Mouse (Mus musculus): ENCODE results near the gene Sgsm1. TPM values are rescaled to one million over a fixed set of nuclear protein-coding genes. Genes with fewer than 3 reads are reported as not detected.

Sgsm1 gene
- polyA plus RNA-seq, 1 experiment = 0.08 TPM

- Histone ChIP-seq H3K4me1 (ENCODE audit: control insufficient read depth, insufficient read depth, insufficient read length) (no peaks in the 10 kb centered on the region), H3K36me3 (ENCODE audit: control insufficient read depth, insufficient read depth, low read length) (no peaks in the 10 kb centered on the region), H3K4me3 (ENCODE audit: extremely low read depth, insufficient read depth, insufficient read length) (no peak overlapping the region), H3K27me3 (ENCODE audit: control insufficient read depth, insufficient read depth, low read length) (peaks cover 9% of the 10 kb centered on the region), H3K27ac (ENCODE audit: insufficient read depth, low read length) (no peak overlapping the region)
- TF ChIP-seq CTCF (IDR thresholded peaks at IDR 0.05; ENCODE audit: extremely low read depth, insufficient read depth, insufficient read length, insufficient replicate concordance) (no peak), POLR2A (IDR thresholded peaks at IDR 0.05; ENCODE audit: low read depth, low read length) (no peak)
- DNase-seq (ENCODE audit: low read depth in 1 of 2, low spot score in 2 of 2) = no peak
- 51% methylated on average over 9 of the region's 9 CpGs for WGBS
Observed at GRCm38 (mm10) chr5:113336281-113336680, 25.7 kb upstream of the Sgsm1 start.

- WGBS = 1% methylated on average over 17 of the region's 17 CpGs
- Histone ChIP-seq H3K4me1 (ENCODE audit: control insufficient read depth, insufficient read depth, insufficient read length) (no peaks in the 10 kb centered on the region), H3K27me3 (ENCODE audit: control insufficient read depth, insufficient read depth, low read length) (peaks cover 9% of the 10 kb centered on the region), H3K27ac (ENCODE audit: insufficient read depth, low read length) (no peak overlapping the region), H3K4me3 (ENCODE audit: extremely low read depth, insufficient read depth, insufficient read length) (no peak overlapping the region), H3K36me3 (ENCODE audit: control insufficient read depth, insufficient read depth, low read length) (no peaks in the 10 kb centered on the region)
- no peak for TF ChIP-seq POLR2A (IDR thresholded peaks at IDR 0.05; ENCODE audit: low read depth, low read length)
- no peak for TF ChIP-seq CTCF (IDR thresholded peaks at IDR 0.05; ENCODE audit: extremely low read depth, insufficient read depth, insufficient read length, insufficient replicate concordance)
- DNase-seq (ENCODE audit: low read depth in 1 of 2, low spot score in 2 of 2) = no peak
Observed at GRCm38 (mm10) chr5:113335732-113336131, 25.1 kb upstream of the Sgsm1 start.

GRCm38 (mm10) chr5:113334621-113335530, 24.3 kb upstream of the Sgsm1 start:
- H3K36me3 ChIP-seq (ENCODE audit: control insufficient read depth, insufficient read depth, low read length) = no peaks in the 10 kb centered on the region
- no peak for DNase-seq (ENCODE audit: low read depth in 1 of 2, low spot score in 2 of 2)
- H3K27ac ChIP-seq (ENCODE audit: insufficient read depth, low read length) = no peak overlapping the region
- no peak overlapping the region for H3K4me3 ChIP-seq (ENCODE audit: extremely low read depth, insufficient read depth, insufficient read length)
- WGBS = 13% methylated on average over 33 of the region's 34 CpGs
- TF ChIP-seq POLR2A (IDR thresholded peaks at IDR 0.05; ENCODE audit: low read depth, low read length) = no peak
- peaks cover 9% of the 10 kb centered on the region for H3K27me3 ChIP-seq (ENCODE audit: control insufficient read depth, insufficient read depth, low read length)
- H3K4me1 ChIP-seq (ENCODE audit: control insufficient read depth, insufficient read depth, insufficient read length) = no peaks in the 10 kb centered on the region

GRCm38 (mm10) chr5:113332899-113333298, 22.3 kb upstream of the Sgsm1 start:
- Histone ChIP-seq H3K27me3 (ENCODE audit: control insufficient read depth, insufficient read depth, low read length) (peaks cover 9% of the 10 kb centered on the region), H3K27ac (ENCODE audit: insufficient read depth, low read length) (no peak overlapping the region), H3K4me1 (ENCODE audit: control insufficient read depth, insufficient read depth, insufficient read length) (no peaks in the 10 kb centered on the region), H3K36me3 (ENCODE audit: control insufficient read depth, insufficient read depth, low read length) (no peaks in the 10 kb centered on the region), H3K4me3 (ENCODE audit: extremely low read depth, insufficient read depth, insufficient read length) (no peak overlapping the region)
- DNase-seq (ENCODE audit: low read depth in 1 of 2, low spot score in 2 of 2) = no peak
- WGBS = 62% methylated on average over 4 of the region's 4 CpGs
- TF ChIP-seq POLR2A (IDR thresholded peaks at IDR 0.05; ENCODE audit: low read depth, low read length) (no peak), CTCF (IDR thresholded peaks at IDR 0.05; ENCODE audit: extremely low read depth, insufficient read depth, insufficient read length, insufficient replicate concordance) (no peak)

GRCm38 (mm10) chr5:113332239-113332638, 21.7 kb upstream of the Sgsm1 start:
- no peak for DNase-seq (ENCODE audit: low read depth in 1 of 2, low spot score in 2 of 2)
- no peaks in the 10 kb centered on the region for H3K4me1 ChIP-seq (ENCODE audit: control insufficient read depth, insufficient read depth, insufficient read length)
- TF ChIP-seq POLR2A (IDR thresholded peaks at IDR 0.05; ENCODE audit: low read depth, low read length) (no peak), CTCF (IDR thresholded peaks at IDR 0.05; ENCODE audit: extremely low read depth, insufficient read depth, insufficient read length, insufficient replicate concordance) (peak; percentile 5; the same call in 1 of the 2 replicates)
- no peaks in the 10 kb centered on the region for H3K36me3 ChIP-seq (ENCODE audit: control insufficient read depth, insufficient read depth, low read length)
- 45% methylated on average over 12 of the region's 12 CpGs for WGBS
- no peak overlapping the region for H3K4me3 ChIP-seq (ENCODE audit: extremely low read depth, insufficient read depth, insufficient read length)
- no peak overlapping the region for H3K27ac ChIP-seq (ENCODE audit: insufficient read depth, low read length)
- peaks cover 9% of the 10 kb centered on the region for H3K27me3 ChIP-seq (ENCODE audit: control insufficient read depth, insufficient read depth, low read length)

- H3K4me1 ChIP-seq (ENCODE audit: control insufficient read depth, insufficient read depth, insufficient read length) = no peaks in the 10 kb centered on the region
- peaks cover 3% of the 10 kb centered on the region for H3K27me3 ChIP-seq (ENCODE audit: control insufficient read depth, insufficient read depth, low read length)
- no peak overlapping the region for H3K27ac ChIP-seq (ENCODE audit: insufficient read depth, low read length)
- no peak for DNase-seq (ENCODE audit: low read depth in 1 of 2, low spot score in 2 of 2)
- H3K36me3 ChIP-seq (ENCODE audit: control insufficient read depth, insufficient read depth, low read length) = no peaks in the 10 kb centered on the region
- TF ChIP-seq CTCF (IDR thresholded peaks at IDR 0.05; ENCODE audit: extremely low read depth, insufficient read depth, insufficient read length, insufficient replicate concordance) = no peak
- TF ChIP-seq POLR2A (IDR thresholded peaks at IDR 0.05; ENCODE audit: low read depth, low read length) = no peak
- WGBS = 90% methylated on average over 3 of the region's 3 CpGs
- no peak overlapping the region for H3K4me3 ChIP-seq (ENCODE audit: extremely low read depth, insufficient read depth, insufficient read length)
Observed at GRCm38 (mm10) chr5:113330202-113330601, 19.6 kb upstream of the Sgsm1 start.

- WGBS = 90% methylated on average over 8 of the region's 8 CpGs
- TF ChIP-seq POLR2A (IDR thresholded peaks at IDR 0.05; ENCODE audit: low read depth, low read length) (no peak), CTCF (IDR thresholded peaks at IDR 0.05; ENCODE audit: extremely low read depth, insufficient read depth, insufficient read length, insufficient replicate concordance) (no peak)
Observed at GRCm38 (mm10) chr5:113329463-113329862, 18.9 kb upstream of the Sgsm1 start.

More at GRCm38 (mm10) chr5:113329463-113329862, 18.9 kb upstream of the Sgsm1 start:
- Histone ChIP-seq H3K4me1 (ENCODE audit: control insufficient read depth, insufficient read depth, insufficient read length) (no peaks in the 10 kb centered on the region), H3K4me3 (ENCODE audit: extremely low read depth, insufficient read depth, insufficient read length) (no peak overlapping the region), H3K27me3 (ENCODE audit: control insufficient read depth, insufficient read depth, low read length) (no peaks in the 10 kb centered on the region; the same call in 1 of the 2 replicates), H3K27ac (ENCODE audit: insufficient read depth, low read length) (no peak overlapping the region), H3K36me3 (ENCODE audit: control insufficient read depth, insufficient read depth, low read length) (no peaks in the 10 kb centered on the region)
- DNase-seq (ENCODE audit: low read depth in 1 of 2, low spot score in 2 of 2) = no peak
